Mouse (Mus musculus) forebrain, embryonic 10.5 days (tissue): ENCODE measurements around the gene Ifna15. TPM values are rescaled to one million over a fixed set of nuclear protein-coding genes. Genes with fewer than 3 reads are reported as not detected.
A peak's percentile ranks its signal among the peaks of the same experiment; 100 is the strongest.

ENCODE experiments used
- DNase-seq: peaks from one replicate; pipeline ENCODE4 v3.0.0-alpha.2; 2017; ENCODE audit warnings: low spot score; ENCODE audit errors: extremely low spot score
- H3K27ac ChIP-seq: fragments of 300-500 bp; sonication (generic); 2 replicates; pipeline ENCODE4 v1.5.1; 2016; ENCODE audit warnings: mild to moderate bottlenecking
- H3K27me3 ChIP-seq: fragments of 300-500 bp; sonication (generic); 2 replicates; pipeline ENCODE4 v1.6.1; 2016; ENCODE audit warnings: mild to moderate bottlenecking; ENCODE audit not compliant: poor library complexity, severe bottlenecking
- H3K36me3 ChIP-seq: fragments of 300-500 bp; sonication (generic); replicated peaks from 2 replicates; pipeline ENCODE4 v1.6.1; 2016; ENCODE audit warnings: mild to moderate bottlenecking, moderate library complexity
- H3K4me1 ChIP-seq: fragments of 300-500 bp; sonication (generic); 2 replicates; pipeline ENCODE4 v1.6.1; 2016
- H3K4me3 ChIP-seq: fragments of 300-500 bp; sonication (generic); 2 replicates; pipeline ENCODE4 v1.5.1; 2016; ENCODE audit warnings: mild to moderate bottlenecking, moderate library complexity
- H3K9me3 ChIP-seq: fragments of 300-500 bp; sonication (generic); 2 replicates; pipeline ENCODE4 v1.6.1; 2016; ENCODE audit warnings: mild to moderate bottlenecking, moderate library complexity
- WGBS: fragments of 180-500 bp; shearing (Covaris S2); methylation state at CpG from one replicate; pipeline ENCODE4 v1.1.7; 2016; 5-methylcytosine and 5-hydroxymethylcytosine counted together
- polyA plus RNA-seq: library from polyadenylated mRNA; unstranded; fragments of >200 nt; fragmentation: Nextera tagmentation; extraction: Ambion mirVana; gene quantifications from 2 replicates; pipeline ENCODE4 v1.2.1, GENCODE M21; 2016

Gene Ifna15
- polyA plus RNA-seq, 1 experiment from 2014 or later = not detected

- WGBS = 92% methylated on average over 2 of the region's 2 CpGs
- DNase-seq = no peak
- H3K27me3 ChIP-seq = no peaks in the 10 kb centered on the region
- H3K27ac ChIP-seq = no peak overlapping the region
- H3K4me1 ChIP-seq = peaks cover 5% of the 10 kb centered on the region
- no peaks in the 10 kb centered on the region for H3K9me3 ChIP-seq
- no peak overlapping the region for H3K4me3 ChIP-seq
- H3K36me3 ChIP-seq = no peaks in the 10 kb centered on the region
These were observed 27.2 kb downstream of the Ifna15 start for GRCm38 (mm10) chr4:88530892-88531291.

GRCm38 (mm10) chr4:88530271-88530670, 27.8 kb downstream of the Ifna15 start:
- no peak for DNase-seq
- Histone ChIP-seq H3K4me3 (no peak overlapping the region), H3K9me3 (no peaks in the 10 kb centered on the region), H3K4me1 (peaks cover 5% of the 10 kb centered on the region), H3K27me3 (no peaks in the 10 kb centered on the region), H3K27ac (no peak overlapping the region), H3K36me3 (no peaks in the 10 kb centered on the region)
- 70% methylated on average over 4 of the region's 4 CpGs for WGBS

DNA sequence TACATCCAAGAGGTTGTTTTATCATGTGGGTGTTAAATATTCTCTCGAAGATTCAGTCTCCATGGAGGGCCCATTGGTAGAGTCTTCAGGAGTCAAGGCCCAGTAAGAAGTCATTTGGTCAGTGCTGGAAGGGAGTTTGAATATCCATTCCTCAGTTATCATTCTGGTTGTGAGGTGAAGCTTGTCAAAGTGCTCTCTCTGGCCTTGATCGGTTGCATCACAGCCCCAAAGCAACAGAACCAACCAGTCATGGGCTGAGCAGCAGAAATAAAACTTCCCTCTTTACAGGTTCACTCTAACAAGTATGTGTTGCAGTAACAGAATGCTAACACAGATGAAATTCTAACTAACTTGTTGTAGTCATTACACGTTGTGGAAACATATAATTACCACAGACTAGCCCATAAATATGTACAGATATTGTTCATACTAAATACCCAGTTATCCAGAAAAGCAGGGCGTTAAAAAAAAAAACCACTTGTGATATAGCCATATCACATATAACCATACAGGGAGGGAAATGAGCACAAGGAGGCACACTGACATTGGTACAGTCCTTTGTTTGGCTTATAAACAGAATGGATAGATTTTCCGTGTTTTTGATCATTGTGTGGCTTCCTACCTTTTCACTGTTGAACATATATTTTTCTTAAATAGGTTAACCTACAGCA, 31.5 kb downstream of the Ifna15 start:
- WGBS = 85% methylated on average over 5 of the region's 5 CpGs
- no peak for DNase-seq
- no peaks in the 10 kb centered on the region for H3K36me3 ChIP-seq

DNA sequence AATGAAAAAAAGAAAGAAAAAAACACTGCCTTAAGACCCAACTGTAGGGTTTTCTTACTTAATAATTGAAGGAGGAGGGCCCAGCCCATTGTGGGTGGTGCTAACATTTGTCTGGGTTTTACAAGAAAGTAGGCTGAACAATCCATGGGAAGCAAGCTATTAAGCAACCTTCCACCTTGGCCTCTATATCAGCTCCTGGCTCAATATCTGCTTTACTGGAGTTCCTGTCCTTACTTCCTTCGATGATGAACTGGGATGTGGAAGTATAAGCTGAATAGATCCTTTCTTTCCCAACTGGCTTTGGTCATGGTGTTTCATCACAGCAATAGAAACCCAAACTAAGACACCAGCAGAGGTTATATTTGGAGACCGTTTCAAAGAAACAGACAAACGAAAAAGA, 32.7 kb downstream of the Ifna15 start:
- Histone ChIP-seq H3K27ac (no peak overlapping the region), H3K36me3 (no peaks in the 10 kb centered on the region), H3K4me1 (peaks cover 5% of the 10 kb centered on the region), H3K9me3 (no peaks in the 10 kb centered on the region), H3K27me3 (no peaks in the 10 kb centered on the region), H3K4me3 (no peak overlapping the region)
- no peak for DNase-seq
- 80% methylated on average over 3 of the region's 3 CpGs for WGBS

More for the DNA sequence above, 31.5 kb downstream of the Ifna15 start:
- Histone ChIP-seq H3K4me1 (peaks cover 5% of the 10 kb centered on the region), H3K4me3 (no peak overlapping the region), H3K27ac (no peak overlapping the region), H3K27me3 (no peaks in the 10 kb centered on the region), H3K9me3 (no peaks in the 10 kb centered on the region)

DNA sequence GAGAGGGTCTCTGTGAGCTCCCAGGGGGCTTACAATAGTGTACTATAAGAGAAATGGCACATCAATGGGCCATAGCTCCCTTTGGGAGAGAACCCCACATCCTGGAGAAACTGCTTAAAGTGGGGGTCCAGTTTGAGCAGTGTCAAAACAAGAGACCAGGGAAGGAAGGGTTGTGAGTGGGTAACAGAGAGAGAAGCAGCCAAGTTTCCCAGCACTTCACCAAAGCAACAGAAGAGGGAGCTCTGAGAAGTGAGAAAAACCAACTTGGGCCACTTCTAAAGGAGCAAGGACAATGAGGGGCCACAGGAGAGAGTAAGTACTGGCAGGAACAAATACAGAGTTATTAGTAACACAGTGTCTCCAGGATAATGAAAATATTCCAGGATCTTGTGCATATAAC, 34.8 kb downstream of the Ifna15 start:
- Histone ChIP-seq H3K4me1 (no peaks in the 10 kb centered on the region), H3K4me3 (no peak overlapping the region), H3K27ac (no peak overlapping the region), H3K36me3 (no peaks in the 10 kb centered on the region), H3K27me3 (no peaks in the 10 kb centered on the region), H3K9me3 (no peaks in the 10 kb centered on the region)
- DNase-seq = no peak

DNA sequence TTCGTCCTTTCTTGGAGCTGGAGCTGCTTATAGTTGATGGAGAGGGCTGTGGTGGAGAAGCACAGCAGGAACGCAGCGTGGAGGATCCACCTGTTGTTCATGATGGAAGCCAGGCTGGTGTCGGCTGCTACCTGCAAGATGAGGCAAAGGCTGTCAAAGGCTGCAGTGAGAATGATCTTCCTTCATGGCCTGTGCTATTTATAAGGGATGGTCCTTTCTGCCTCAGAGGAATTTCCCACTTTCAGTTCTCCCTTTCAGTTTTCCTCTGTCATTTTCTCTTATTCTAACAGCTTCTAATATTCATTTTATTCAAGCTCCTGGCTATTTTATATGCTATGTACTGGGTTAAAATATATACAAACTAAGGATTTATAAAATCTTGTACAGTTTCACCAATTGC, 35.4 kb downstream of the Ifna15 start, which contains the start of gene Ifnb1:
Gene Ifnb1, minus strand, starts transcription at position 101 of the 400 bp plus-strand sequence.
- H3K4me1 ChIP-seq = no peaks in the 10 kb centered on the region
- no peaks in the 10 kb centered on the region for H3K27me3 ChIP-seq
- 92% methylated on average over 4 of the region's 4 CpGs for WGBS
- H3K9me3 ChIP-seq = no peaks in the 10 kb centered on the region
- H3K27ac ChIP-seq = no peak within 1 kb of the TSS
- DNase-seq = no peak
- no peak within 1 kb of the TSS for H3K4me3 ChIP-seq
- no peaks in the 10 kb centered on the region for H3K36me3 ChIP-seq

DNA sequence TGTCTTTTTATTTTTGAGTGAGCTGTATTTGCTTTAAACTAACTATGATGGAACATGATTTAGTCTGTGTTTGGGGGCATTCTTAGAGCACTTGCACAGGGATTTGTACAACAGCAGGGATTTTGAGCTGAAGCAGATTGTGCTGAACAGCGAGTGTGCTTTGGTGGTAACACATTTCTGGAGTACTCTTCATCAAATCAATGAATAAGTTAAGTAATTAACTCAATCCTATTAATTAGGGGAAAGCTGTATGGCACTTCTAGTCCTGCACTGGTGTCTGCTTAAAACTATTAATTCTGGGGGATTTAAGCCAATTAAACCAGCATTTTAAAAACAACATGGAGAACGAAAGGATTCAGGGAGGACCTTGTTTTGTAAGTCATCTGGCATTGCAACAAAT, 40.1 kb downstream of the Ifna15 start:
- Histone ChIP-seq H3K27me3 (no peaks in the 10 kb centered on the region), H3K36me3 (no peaks in the 10 kb centered on the region), H3K4me1 (peaks cover 5% of the 10 kb centered on the region; the same call in 1 of the 2 replicates), H3K4me3 (no peak overlapping the region), H3K9me3 (no peaks in the 10 kb centered on the region), H3K27ac (no peak overlapping the region)
- 79% methylated on average over 2 of the region's 2 CpGs for WGBS
- no peak for DNase-seq

DNA sequence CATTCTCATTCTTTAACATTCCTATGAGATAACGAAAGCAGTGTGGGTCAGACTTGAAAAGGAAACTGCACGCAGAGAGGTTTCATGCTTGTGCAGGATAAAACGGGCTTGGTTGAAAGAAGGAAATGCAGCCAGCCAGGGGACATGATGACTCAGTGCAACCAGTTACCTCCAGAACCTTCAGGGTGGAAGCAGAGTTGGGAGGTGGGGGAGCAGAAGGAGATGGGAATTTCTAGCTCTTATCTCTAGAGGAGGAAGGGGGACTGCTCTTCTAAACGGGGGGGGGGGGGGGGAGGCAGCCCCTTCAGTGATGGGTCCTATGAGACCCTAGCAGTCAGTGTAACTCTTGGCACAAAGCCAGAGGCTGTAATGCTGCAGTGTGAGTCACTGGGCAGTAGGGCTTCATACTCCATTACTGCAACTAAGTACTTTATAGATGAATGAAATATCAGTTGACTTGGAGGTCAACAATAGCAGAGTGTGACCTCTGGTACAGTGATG, 42.3 kb downstream of the Ifna15 start:
- H3K9me3 ChIP-seq = no peaks in the 10 kb centered on the region
- no peaks in the 10 kb centered on the region for H3K27me3 ChIP-seq
- no peak for DNase-seq
- 0 out of 2 replicates have a peak overlapping the region, but pooled peaks have one; percentile 21 for H3K27ac ChIP-seq
- no peaks in the 10 kb centered on the region for H3K36me3 ChIP-seq
- H3K4me1 ChIP-seq = peaks cover 5% of the 10 kb centered on the region; the same call in 1 of the 2 replicates
- 68% methylated on average over 4 of the region's 4 CpGs for WGBS
- no peak overlapping the region for H3K4me3 ChIP-seq

DNA sequence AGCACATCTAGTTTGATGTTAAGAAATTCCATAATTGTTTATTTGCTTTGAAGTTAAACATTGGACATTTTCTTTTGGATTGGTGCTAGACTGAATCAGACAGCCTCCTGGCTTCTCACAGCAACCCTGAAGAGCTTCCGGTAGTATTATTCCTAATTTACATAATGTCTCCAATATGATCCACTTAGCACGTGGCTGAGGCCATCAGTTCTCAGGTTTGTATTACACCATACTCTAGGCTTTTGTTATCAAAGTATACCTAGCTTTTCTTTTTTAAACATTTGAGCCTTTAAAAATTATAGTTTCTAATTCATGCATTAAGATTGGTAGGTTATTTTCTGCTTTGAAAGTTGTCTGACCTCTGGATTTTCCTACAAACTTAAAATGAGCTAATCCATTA, 42.8 kb downstream of the Ifna15 start:
- Histone ChIP-seq H3K4me1 (peaks cover 5% of the 10 kb centered on the region; the same call in 1 of the 2 replicates), H3K4me3 (no peak overlapping the region), H3K9me3 (no peaks in the 10 kb centered on the region), H3K27ac (no peak overlapping the region), H3K27me3 (no peaks in the 10 kb centered on the region), H3K36me3 (no peaks in the 10 kb centered on the region)
- DNase-seq = no peak
- WGBS = 78% methylated on average over 2 of the region's 2 CpGs

GRCm38 (mm10) chr4:88514403-88514802, 43.6 kb downstream of the Ifna15 start:
- 50% methylated on average over 4 of the region's 4 CpGs for WGBS
- Histone ChIP-seq H3K36me3 (no peaks in the 10 kb centered on the region), H3K4me1 (peaks cover 5% of the 10 kb centered on the region; the same call in 1 of the 2 replicates), H3K27me3 (no peaks in the 10 kb centered on the region), H3K9me3 (no peaks in the 10 kb centered on the region), H3K4me3 (no peak overlapping the region), H3K27ac (no peak overlapping the region)
- DNase-seq = peak; percentile 26

GRCm38 (mm10) chr4:88513743-88514142, 44.3 kb downstream of the Ifna15 start:
- DNase-seq = no peak
- Histone ChIP-seq H3K27me3 (no peaks in the 10 kb centered on the region), H3K27ac (no peak overlapping the region), H3K4me3 (no peak overlapping the region), H3K9me3 (no peaks in the 10 kb centered on the region), H3K4me1 (peaks cover 5% of the 10 kb centered on the region; the same call in 1 of the 2 replicates), H3K36me3 (no peaks in the 10 kb centered on the region)
- 87% methylated on average over 4 of the region's 4 CpGs for WGBS
